Mouse (Mus musculus) adrenal gland (tissue): ENCODE measurements at regions not wholly inside any gene's neighbourhood (a gene's known extent, or its start where the extent isn't known, plus 50 kb on each side); places are given as distances from the start of the nearest gene placed in this dataset.

Experiments used
- intact Hi-C: fragments of 180-260 bp; cut with DNase I; formaldehyde crosslinking; loops from one replicate; pipeline ENCODE4 v1.15.1; 2025

DNA sequence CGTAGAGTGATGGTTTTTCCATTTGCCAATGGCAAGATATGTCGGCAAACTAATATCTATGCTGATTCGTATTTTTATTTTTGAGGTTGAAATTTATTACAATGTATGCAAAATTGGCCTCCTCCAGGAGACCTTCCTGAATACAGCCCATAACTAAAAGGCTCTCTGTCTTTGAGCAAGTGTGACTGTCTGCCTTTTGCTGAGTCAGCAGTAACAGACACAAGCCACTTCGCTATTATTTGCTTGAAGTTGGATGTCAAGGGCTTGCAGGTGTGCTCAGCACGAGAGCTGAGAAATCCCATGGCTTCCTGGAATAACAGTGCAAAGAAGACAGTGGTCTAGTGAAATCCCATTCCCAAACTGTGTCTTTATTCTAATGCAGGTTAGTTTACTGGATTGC, 56.9 kb downstream of the Dmrt2 start:
- intact Hi-C loops = no loop called here

- intact Hi-C loops = no loop called here
These were observed 57.4 kb downstream of the Dmrt2 start for GRCm38 (mm10) chr19:25729633-25730032.

DNA sequence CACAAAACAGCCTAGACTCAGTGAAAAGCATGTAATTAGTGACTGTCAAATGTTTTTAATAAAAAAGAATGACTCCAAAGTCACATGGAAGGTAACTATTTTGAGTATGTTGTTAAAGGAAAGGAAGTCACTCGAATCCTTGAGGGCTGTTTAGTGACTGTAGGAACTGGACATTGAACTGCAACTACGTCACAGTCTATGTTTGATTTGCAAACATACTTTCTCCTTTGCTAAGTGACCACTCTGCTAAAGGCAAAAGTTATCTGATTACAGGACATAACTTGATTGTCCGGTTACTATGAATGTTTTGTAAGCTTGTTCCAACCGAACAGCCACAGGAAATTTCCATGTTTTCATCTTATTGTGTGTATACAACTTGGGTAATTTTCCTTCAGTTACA, 106.2 kb downstream of the Dmrt2 start:
- intact Hi-C loops = no loop called here

DNA sequence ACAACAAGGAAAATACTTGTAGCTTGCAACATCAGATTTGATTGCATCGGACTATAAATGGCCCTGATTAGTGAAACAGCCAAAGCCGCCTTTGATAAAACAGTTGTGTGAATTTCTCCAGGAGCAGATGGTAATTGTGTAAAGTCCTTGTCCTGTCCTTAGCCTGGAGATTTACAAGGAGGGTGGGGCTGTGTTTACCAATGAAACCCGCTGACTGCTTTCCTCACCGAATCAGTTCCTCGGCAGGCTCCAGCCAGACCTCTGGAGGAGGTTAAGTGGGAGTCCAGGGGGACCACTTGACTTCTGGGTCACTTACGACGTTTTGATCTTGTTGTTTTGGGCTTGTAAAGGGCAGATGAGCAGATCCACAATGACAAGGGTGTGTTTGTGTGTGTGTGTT, 107.1 kb downstream of the Dmrt2 start:
- intact Hi-C loops = no loop called here

- intact Hi-C loops = no loop called here
These were observed 109.1 kb downstream of the Dmrt2 start for GRCm38 (mm10) chr19:25781314-25781713.

DNA sequence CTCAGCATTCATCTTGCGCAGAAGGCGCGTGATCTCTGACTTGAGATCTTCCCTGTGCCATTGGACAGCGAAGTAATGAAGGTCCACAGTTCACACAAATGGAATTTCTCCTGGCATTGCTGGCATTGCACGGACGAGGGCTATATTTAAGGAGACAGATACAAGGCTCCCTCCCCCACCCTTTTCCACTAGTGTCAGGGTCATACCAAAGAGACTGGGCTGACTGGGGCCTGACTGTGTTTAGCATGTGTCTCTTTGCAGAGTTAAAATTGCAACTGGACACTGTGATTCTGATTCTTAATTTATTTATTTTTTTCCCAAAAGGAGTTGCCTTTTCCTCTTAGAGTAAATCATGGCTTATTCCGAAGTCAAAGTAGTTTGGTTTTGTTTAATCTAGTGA, 130.5 kb downstream of the Dmrt2 start:
- intact Hi-C loops = no loop called here

DNA sequence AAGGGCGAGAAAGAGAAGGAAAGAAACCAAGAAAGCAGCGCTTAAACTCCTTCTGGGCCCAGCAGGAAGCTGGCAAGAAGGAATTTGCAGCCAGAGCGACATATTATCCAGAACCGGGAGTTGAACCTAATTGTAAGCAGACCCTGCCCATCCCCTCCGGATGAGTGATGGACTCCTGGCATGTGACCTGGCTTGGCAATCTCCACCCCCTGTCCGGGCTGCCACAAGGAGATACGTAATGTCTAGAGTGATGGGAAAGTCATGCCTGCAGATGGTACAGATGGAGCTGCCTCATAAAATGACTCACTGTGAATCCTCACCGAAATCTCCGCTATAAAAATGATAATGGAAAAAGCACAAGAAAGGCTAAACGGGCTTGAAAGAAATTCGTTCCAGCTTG, 133.1 kb downstream of the Dmrt2 start:
- intact Hi-C loops = no loop called here

GRCm38 (mm10) chr19:25813651-25814050, 141.4 kb downstream of the Dmrt2 start:
- intact Hi-C loops = no loop called here

- intact Hi-C loops = no loop called here
These were observed 172.9 kb downstream of the Dmrt2 start for GRCm38 (mm10) chr19:25845158-25845557.

GRCm38 (mm10) chr19:25856344-25856743, 184.1 kb downstream of the Dmrt2 start:
- intact Hi-C loops = no loop called here

- intact Hi-C loops = no loop called here
These were observed 191.1 kb downstream of the Dmrt2 start for GRCm38 (mm10) chr19:25863312-25863711.

GRCm38 (mm10) chr19:25906721-25907120, 234.5 kb downstream of the Dmrt2 start:
- intact Hi-C loops = no loop called here

DNA sequence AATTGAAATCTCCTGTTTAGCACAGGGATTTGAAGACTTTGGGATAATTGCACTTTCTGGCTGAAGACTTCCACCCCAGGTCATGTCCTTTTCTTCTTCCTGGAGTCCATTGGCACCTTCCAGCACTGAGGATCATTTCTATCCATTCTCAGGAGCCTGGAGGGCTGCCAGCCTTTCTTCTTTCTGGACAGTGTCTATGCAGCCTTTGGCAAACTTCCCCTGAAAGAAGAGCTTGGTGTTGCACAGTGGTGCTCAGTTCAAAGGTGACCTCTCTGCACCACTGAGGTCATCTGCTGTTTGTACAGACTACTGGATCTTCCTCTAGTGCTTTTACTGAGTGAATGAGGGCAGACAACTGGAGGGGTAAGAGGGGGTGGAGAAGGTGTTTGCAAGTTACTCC, 249.8 kb downstream of the Dmrt2 start:
- intact Hi-C loops = no loop called here

DNA sequence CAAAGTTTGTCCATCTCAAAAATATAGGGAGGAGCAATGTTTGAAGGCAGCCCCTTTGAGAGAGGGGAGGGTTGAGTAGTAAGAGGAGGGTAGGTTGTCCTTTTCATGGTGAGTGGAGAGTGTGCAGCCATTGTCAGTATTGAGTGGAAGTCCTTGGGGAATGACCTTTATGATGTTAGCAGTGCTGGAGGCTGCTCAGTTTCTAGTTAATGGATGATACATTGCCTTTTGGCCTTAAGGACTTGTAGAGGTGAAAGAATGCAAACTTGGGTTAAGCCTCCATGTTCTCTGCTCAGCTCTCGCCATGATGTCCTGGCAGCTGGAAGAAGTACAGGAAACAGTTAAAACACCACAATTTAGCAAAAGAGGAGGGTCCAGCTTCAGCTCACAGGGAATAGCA, 250.6 kb downstream of the Dmrt2 start:
- intact Hi-C loops = no loop called here

DNA sequence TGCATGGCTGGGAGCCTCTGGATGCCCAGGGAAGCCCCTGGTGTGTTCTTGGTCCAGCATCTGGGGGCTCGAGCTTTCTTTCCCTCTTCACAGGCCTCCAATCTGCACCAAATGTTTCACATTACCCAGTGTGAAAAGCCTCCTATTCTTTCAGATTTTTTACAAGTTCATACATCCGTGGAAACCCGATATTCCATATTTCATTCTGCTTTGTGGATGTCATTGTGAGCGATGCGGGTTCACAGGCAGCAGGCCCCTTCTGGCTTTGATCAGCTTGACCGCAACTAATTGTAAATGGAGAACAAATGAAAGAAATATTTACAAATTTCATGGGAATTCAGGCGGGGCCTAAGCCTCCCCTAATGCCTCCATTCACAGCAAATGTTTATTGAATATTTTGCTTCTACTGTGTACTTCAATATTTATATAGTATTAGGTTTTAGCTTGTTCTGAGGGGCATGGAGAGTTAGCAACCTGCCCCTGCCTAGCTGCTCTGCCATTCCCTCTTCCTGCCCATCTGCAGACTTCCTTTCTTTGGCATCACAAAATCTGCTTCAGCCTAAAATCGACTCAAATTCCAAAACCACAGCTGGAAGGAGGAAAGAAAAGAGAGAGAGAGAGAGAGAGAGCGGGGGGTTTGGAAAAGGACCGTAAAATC, 251.6 kb downstream of the Dmrt2 start:
- intact Hi-C loops = no loop called here

DNA sequence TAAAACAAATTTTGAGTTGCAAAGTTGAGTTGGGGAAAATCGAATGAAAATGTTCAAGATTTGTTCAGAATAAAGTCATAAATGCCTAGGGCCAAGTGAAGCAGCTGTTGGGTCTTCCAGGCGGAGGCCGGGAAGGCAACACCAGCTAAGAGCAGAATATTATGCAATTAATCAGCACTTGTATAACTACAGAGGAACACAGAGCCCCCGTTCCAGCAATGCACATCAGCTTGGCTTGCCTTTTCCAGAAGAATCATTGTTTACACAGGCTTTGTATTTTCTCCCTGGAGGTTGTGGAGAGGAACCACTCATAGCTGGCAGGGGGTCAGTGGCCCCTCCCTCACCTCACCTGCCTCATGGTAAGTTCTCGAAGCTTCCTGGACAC, 252.2 kb downstream of the Dmrt2 start:
- intact Hi-C loops = no loop called here

DNA sequence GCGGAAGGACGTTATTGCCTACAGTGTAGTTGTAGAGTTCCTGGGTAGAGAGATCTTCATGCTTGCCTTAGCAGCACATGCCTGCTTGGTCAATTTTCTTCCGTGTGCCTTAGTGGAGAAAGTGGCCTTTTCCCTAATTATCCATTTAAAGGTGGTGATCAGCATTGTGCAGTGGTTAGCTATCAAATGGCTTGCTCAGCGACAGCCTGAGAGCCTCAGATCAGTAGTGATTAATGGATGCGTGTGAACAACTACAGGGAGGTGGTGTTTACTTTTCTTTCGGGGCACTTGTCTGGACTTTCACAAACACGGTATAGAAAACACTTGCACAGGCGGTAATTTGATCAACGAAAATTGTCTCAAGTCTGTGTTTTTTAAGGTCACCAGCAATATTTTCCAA, 255.0 kb downstream of the Dmrt2 start:
- intact Hi-C loops = no loop called here

- intact Hi-C loops = no loop called here
These were observed 265.1 kb downstream of the Dmrt2 start for GRCm38 (mm10) chr19:25937343-25937742.

GRCm38 (mm10) chr19:25971210-25971609, 299.0 kb downstream of the Dmrt2 start:
- intact Hi-C loops = no loop called here

DNA sequence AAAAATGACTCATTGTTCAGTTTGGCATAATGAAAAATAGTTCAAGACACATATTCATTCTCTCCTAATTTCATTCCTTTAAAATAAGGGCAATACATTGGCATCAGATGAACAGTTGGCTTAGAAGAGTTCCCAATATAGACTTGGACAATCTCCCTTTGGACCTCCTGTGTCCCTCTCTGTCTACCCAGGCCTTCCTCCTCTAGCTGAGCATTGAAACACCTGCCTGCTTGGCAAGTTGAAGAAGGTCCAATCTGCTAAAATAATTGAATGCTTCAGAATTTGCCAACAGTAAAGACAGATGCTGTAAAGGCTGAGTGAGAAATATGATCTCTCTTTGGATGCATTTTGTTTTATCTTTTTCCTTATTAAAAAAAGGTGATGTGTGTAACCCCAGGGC, 303.0 kb downstream of the Dmrt2 start:
- intact Hi-C loops = no loop called here

- intact Hi-C loops = no loop called here
These were observed 308.1 kb downstream of the Dmrt2 start for GRCm38 (mm10) chr19:25980308-25980707.

- intact Hi-C loops = no loop called here
These were observed 342.5 kb downstream of the Dmrt2 start for GRCm38 (mm10) chr19:26014620-26015180.

DNA sequence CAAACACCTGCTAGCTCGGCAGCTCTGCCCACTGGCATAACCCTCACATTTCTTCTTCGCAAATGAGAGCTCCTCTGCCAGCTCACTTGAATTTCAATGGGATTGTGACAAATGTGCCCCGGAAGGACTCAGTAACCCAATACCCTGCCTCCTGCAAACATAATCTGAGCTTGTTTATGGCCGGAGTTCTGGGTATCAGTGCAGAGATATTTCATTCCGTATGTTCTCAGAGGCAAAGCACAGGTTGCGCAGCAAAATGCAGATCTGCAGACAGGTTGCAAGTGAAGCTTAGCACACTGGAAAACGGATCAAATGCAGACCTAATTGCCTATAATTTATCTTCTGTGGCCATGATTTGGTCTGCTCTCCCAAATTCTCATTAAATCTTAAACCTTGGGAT, 348.9 kb downstream of the Dmrt2 start:
- intact Hi-C loops = no loop called here

GRCm38 (mm10) chr19:26026103-26026502, 353.9 kb downstream of the Dmrt2 start:
- intact Hi-C loops = no loop called here
